Mouse (Mus musculus) cerebellum, postnatal 4 days (tissue): Measurements from ENCODE around the gene Rilpl1.
"Not testable (repeated sequence)": the region's sequence is repeated elsewhere in the genome, so short reads cannot be mapped to it uniquely, and the experiment has no call there.

Experiments used
- DNase-seq, 2 experiments: peaks; one replicate each; pipeline ENCODE4 v3.0.0; 2022; ENCODE audit warnings: low spot score in 2 of 2, mixed read lengths in 1 of 2

Gene Rilpl1

GRCm38 (mm10) chr5:124529697-124530096 lies 1.5 kb downstream of the Rilpl1 start:
- DNase-seq = no peak

DNA sequence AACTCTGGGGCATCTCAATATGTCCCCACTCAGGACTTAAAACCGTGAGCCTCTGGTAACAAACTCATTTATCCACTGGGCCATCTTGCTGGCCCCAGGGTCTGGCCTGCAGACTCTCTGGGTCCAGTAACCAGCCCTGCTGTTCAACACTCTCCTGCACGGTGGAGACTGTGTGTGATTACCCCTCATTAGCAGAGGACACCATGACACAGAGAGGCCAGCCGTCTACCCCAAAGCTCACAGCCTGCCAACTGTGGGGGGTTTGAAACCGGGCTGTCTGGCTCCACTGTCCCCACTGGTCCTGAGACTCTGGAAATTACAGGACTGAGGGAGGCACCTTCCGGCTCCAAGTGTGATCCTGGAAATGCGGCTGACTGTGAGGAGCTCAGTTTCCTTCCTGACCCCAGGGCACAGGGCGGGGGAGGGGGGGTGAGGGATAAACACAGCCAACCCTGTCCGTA lies 2.0 kb downstream of the Rilpl1 start:
- DNase-seq = no peak

- DNase-seq = no peak
Measured at GRCm38 (mm10) chr5:124528791-124529190, 2.4 kb downstream of the Rilpl1 start.

DNA sequence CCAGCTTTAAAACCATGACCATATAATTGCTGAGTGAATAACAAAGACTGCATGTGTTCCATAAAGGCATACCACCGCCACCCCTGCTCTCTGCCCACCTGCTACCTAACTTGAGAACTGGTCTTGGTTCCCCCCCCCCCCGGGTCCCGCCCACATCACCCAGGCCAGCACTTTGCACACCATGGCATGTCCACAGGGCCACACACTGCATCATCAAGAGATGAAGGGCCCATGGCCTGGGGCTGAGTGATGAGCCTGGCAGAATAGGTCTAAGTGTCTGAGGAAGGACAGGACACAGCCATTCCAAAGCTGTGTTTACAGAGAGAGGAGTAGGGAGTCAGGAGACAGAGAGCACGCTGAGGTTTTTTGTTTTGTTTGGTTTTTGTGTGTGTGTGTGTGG lies 2.8 kb downstream of the Rilpl1 start:
- no peak for DNase-seq

DNA sequence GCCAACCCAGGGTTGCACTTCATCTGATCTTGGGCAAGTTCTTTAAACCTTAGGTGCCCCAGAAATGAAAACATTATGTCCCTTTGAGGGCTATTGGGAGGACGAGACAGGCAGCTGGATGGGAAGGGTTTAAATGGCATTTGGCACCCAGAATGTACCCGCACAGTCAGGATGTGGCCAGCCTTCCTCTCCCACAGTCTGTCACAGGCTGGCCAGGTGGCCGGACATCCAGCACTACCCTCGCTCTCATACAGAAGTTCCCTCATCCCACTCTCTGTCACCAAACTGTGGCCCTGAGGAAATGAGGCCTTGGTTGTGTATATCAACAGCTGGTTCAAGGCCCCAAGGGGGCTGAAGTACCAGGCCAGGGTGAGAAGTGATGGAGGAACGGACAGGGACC lies 6.2 kb downstream of the Rilpl1 start:
- no peak for DNase-seq

DNA sequence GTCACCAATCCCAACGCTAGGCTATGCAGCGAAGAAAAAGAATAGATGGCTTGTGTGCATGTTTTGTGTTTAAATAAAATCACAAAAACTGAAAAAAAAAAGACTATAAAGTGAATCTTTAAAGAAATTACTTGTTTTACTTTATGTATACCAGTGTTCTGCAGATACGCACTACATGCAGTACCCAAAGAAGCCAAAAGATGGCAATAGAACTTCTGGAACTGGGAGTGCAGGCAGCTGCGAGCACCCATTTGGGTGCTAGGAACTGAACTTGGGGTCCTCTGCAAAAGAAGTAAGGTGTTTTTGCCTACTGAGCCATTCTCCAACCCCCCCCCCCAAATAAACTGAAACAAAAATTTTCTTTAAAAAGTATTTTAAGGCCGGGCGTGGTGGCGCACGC lies 8.2 kb downstream of the Rilpl1 start:
- no peak for DNase-seq

- no peak for DNase-seq
Measured at GRCm38 (mm10) chr5:124521588-124521987, 9.6 kb downstream of the Rilpl1 start.

GRCm38 (mm10) chr5:124518648-124519047 lies 12.5 kb downstream of the Rilpl1 start:
- no peak for DNase-seq

DNA sequence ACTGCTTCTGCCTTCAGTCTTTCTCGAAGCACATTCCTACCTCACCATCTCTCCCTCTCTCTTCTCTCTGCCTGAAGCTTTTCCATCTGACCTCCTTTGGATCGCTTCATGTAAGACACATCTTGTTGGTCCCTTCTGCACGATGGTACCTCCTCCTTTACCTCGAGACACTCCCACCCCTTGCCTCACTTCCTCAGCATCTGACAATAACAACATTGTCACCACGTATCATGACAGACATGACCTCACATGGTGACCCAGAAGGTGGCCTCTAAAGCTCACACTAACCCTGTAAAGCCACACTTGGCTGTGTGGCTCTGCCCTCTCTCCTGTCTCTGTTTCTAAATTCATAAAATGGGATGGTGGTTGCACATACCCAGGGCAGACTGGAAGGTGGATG lies 15.4 kb downstream of the Rilpl1 start:
- DNase-seq = no peak

GRCm38 (mm10) chr5:124510536-124511050 lies 20.6 kb downstream of the Rilpl1 start:
- no peak for DNase-seq

DNA sequence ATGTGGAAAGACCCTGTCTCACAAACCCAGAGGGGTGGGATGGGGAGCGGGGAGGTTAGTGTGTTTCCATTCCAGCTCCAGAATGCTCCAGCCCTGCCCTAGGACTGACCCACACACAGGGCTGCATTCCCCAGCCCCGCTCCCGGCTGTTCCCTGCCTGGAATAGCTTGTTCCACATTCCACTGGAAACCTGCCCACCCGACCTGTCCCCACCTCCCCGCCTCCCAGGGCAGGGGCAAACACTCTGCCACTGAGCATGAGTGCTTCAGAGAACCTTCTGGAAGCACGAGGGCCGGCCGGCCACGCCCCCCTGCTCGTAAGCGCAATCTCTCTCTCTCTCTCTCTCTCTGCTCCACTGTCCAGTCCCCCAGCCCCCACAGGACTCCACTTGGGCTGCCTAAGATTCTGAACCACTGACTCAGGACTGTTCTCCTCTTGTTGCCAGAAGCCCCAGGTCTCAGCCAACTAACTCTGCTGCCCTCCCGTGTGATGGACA lies 21.4 kb downstream of the Rilpl1 start:
- no peak for DNase-seq

DNA sequence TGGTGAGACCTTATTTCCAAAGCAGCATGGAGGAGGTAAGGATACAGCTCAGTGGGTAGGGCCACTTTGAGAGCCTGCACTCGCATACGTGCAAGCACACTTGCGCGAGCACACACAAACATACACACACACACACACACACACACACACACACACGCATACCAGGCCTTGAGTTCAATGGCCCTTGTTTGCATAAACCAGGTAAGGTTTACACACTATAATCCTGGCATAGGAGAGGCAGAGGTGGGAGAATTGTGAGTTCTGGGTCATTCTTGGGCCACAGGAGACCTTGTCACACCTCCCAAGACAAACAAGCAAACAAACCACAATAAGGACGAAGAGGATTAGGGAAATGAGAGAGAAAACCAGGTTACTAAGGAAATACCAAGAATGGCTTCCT lies 22.0 kb downstream of the Rilpl1 start:
- DNase-seq = no peak

GRCm38 (mm10) chr5:124506731-124507359 lies 24.3 kb downstream of the Rilpl1 start:
- no peak for DNase-seq

GRCm38 (mm10) chr5:124505235-124505634 lies 26.0 kb downstream of the Rilpl1 start:
- no peak for DNase-seq

- DNase-seq = no peak
Measured at GRCm38 (mm10) chr5:124503742-124504141, 27.4 kb downstream of the Rilpl1 start.

GRCm38 (mm10) chr5:124501541-124501940 lies 29.6 kb downstream of the Rilpl1 start:
- no peak for DNase-seq

DNA sequence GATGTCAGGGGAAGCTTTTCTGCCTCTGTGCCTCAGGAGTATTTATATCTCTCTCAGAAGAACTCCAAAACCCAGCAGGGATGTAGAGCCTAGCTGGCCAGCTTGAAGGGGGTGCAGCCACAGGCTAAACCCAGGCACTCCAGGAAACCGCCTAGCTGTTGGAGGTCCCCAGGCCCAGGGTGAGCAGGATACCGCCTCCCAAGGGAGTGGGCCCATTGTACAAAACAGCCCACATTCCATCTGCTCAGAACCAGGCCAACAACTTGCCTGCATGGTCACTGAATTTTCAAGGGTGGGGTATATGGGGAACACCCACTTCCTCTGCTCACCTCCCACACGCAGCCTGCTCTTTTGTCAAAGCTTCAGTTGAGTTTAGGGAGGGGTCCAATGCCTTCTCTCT lies 30.6 kb downstream of the Rilpl1 start:
- no peak for DNase-seq

- DNase-seq = not testable (repeated sequence)
Measured at GRCm38 (mm10) chr5:124500037-124500436, 31.2 kb downstream of the Rilpl1 start.

DNA sequence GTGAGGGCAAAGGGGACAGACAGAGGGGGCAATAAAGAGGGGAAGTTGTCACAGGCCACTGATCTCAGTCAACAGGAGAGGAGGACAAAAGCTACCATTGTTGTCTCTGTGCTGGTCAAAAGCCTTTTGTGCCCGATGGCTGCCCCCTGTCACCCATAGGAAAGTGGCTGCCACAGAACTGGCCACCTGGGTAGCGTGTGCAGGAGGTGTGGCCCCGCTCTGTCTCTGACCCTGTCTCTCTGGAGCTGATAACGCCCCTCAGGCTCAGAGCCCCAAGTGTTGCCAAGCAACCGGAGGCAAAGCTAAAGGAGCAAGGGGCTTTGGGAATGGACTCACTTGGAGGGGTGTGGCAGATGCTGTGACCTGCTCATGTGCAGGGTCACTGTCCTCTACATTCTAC lies 32.2 kb downstream of the Rilpl1 start:
- no peak for DNase-seq

- DNase-seq = no peak
Measured at GRCm38 (mm10) chr5:124498221-124498876, 32.8 kb downstream of the Rilpl1 start.

DNA sequence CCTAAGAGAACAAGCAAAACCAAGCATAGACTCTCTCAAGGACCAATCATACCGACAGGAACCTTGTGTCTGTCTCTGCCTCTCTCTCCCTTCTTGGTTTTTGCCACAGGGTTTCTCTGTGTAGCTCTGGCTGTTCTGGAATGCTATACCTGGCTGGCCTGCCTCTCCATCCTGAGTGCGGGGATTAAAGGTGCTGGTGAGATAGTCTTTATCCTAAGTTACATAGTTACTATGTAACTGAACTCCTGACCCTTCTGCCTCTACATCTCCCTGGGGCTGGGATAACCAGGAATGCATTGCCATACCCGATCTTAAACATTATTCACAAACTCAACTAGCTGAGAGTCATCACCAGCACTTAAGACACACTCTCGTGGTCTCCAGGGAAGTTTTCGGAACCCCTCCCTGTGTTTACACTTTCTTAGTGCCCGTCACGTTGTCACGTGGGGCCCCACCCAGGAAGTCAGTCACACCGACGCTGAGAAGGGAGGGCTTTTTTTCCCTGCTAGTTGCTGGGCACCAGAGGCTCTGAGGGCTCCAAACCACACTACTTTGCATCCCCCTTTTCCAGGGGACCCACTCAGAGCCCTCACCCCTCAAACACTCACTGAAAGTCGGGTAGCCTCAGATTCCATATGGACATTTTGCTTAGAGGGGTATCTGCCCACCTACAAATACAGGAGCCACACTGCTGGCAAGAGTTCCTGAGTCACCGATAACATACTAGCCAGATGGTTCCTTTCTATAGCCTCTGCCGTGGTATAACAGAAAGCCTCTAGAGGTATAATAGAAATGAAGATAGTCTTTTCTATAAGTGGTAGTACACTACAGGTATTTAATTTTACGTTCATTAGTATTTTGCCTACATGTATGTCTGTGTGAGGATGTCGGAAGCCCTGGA lies 34.3 kb downstream of the Rilpl1 start:
- no peak for DNase-seq

GRCm38 (mm10) chr5:124495547-124495946 lies 35.6 kb downstream of the Rilpl1 start:
- DNase-seq = no peak
